Mouse (Mus musculus) neural tube, embryonic 14.5 days (tissue): ENCODE data around the gene Ovgp1. TPM values are rescaled to one million over a fixed set of nuclear protein-coding genes. Genes with fewer than 3 reads are reported as not detected.
"Not testable (repeated sequence)": the region's sequence is repeated elsewhere in the genome, so short reads cannot be mapped to it uniquely, and the experiment has no call there.

Experiments
- ATAC-seq: fragments of 200-750 bp; cut with Nextera tagmentation; 2 replicates; pipeline ENCODE4 v1.8.0; 2017; ENCODE audit warnings: low read depth, mild to moderate bottlenecking, moderate TSS enrichment, moderate library complexity
- H3K27ac ChIP-seq: fragments of 300-500 bp; sonication (generic); 2 replicates; pipeline ENCODE4 v1.5.1; 2014; ENCODE audit warnings: low read depth, mild to moderate bottlenecking, control low read depth, low read length, moderate library complexity, mixed read lengths
- H3K27me3 ChIP-seq: fragments of 300-500 bp; sonication (generic); 2 replicates; pipeline ENCODE4 v1.6.1; 2014; ENCODE audit warnings: low read length; ENCODE audit not compliant: control insufficient read depth, insufficient read depth
- H3K36me3 ChIP-seq: fragments of 300-500 bp; sonication (generic); 2 replicates; pipeline ENCODE4 v1.6.1; 2014; ENCODE audit warnings: low read length, mixed read lengths; ENCODE audit not compliant: control insufficient read depth, insufficient read depth
- H3K4me1 ChIP-seq: fragments of 300-500 bp; sonication (generic); 2 replicates; pipeline ENCODE4 v1.6.1; 2014; ENCODE audit warnings: low read length; ENCODE audit not compliant: control insufficient read depth, insufficient read depth
- H3K4me2 ChIP-seq: fragments of 300-500 bp; sonication (generic); 2 replicates; pipeline ENCODE4 v1.6.1; 2014; ENCODE audit warnings: mild to moderate bottlenecking, low read depth, low read length, control low read depth
- H3K4me3 ChIP-seq: fragments of 300-500 bp; sonication (generic); 2 replicates; pipeline ENCODE4 v1.5.1; 2014; ENCODE audit warnings: low read depth, low read length, control low read depth, mixed read lengths
- H3K9ac ChIP-seq: fragments of 300-500 bp; sonication (generic); replicated peaks from 2 replicates; pipeline ENCODE4 v1.6.1; 2014; ENCODE audit warnings: low read depth, mild to moderate bottlenecking, control low read depth, low read length, mixed read lengths
- H3K9me3 ChIP-seq: fragments of 300-500 bp; sonication (generic); 2 replicates; pipeline ENCODE4 v1.6.1; 2016; ENCODE audit warnings: low read length; ENCODE audit not compliant: control insufficient read depth
- WGBS: fragments of 180-500 bp; shearing (Covaris S2); extraction: QIAGEN DNeasy Blood & Tissue Kit; methylation state at CpG from one replicate; pipeline ENCODE4 v1.1.7; 2014; 5-methylcytosine and 5-hydroxymethylcytosine counted together
- polyA plus RNA-seq: library from polyadenylated mRNA; unstranded; fragments of >200 nt; fragmentation: Nextera tagmentation; extraction: Ambion mirVana; gene quantifications from 2 replicates; pipeline ENCODE4 v1.2.1, GENCODE M21; 2014

The Ovgp1 gene
- polyA plus RNA-seq, 1 experiment from 2014 or later: 7.0 TPM

DNA sequence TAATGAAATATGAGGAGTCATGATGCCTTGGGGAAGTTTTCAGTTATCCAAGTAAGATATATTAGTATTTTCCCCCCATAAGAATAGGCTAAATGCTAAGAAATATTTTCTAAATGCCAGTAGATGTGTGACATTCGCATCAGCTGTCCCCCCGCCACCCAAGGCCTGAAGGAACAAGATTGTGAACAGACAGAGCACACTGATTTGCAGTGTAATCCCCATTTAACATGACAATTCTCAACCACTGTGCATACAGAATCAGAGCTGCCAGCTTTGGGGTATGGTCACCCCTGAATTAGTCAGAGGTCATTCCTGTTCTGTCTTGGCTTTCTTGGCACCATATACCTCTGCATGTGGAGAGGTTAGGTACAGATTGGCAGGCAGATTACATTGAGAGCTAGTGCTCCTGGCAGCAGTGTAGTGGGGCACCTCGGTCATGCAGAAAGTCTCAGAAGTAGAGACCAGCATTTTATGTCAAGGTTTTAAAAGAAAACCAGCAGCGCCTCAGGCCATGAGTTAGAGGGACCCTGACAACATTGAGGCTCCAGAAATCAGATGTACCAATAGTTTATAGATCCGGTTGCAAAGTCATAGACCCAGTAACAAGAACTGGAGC, 1.6 kb upstream of the Ovgp1 start:
- H3K36me3 ChIP-seq: peaks cover 27% of the 10 kb centered on the region
- H3K4me3 ChIP-seq: no peak overlapping the region
- peak; percentile 42; the same call in 1 of the 2 replicates for ATAC-seq
- H3K9me3 ChIP-seq: no peaks in the 10 kb centered on the region
- no peaks in the 10 kb centered on the region for H3K27me3 ChIP-seq
- no peak overlapping the region for H3K9ac ChIP-seq
- H3K4me2 ChIP-seq: no peak overlapping the region
- WGBS: 89% methylated on average over 5 of the region's 5 CpGs
- no peaks in the 10 kb centered on the region for H3K4me1 ChIP-seq
- no peak overlapping the region for H3K27ac ChIP-seq

DNA sequence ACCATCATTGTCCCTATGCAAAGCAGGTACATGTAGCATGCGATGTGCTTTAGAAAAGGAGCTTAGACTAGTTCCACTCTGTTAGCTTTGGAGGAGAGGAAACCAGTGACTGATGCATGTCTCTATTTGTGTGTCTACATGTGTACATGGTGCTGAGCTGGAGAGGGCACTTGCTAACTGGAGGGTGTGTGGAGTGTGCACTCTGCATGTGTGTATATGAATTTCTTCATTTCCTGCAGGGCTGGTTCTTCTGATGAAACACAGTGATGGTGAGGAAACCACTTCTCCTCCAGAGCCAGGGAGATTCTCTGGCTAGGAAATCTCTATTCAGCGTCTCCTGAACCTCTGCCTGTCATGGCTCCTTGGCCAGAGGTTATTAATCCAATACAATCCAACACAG, 663 bp downstream of the Ovgp1 start:
- ATAC-seq: no peak

DNA sequence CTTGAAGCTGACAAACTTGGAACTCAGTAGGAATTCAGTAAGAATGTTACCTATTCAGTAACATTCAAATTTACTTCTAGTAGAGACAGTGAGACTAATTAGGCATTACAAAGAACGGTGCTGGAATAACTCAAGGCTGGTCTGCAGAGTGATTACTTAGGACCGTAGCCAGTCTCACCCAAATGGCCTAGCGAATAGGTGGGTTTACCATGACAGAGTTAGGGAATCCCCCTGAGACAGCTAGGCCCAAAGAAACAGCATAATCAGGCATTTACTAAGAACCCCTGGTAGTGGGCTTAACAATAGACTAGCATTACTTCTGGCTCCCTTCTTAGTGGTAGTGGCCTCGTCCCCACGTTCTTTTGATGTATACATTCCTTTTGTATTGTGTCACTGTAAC, 16.1 kb downstream of the Ovgp1 start:
- WGBS: 37% methylated on average over 5 of the region's 5 CpGs
- not testable (repeated sequence) for H3K4me2 ChIP-seq, H3K4me1 ChIP-seq, H3K9ac ChIP-seq, ATAC-seq, H3K36me3 ChIP-seq, H3K9me3 ChIP-seq, H3K27ac ChIP-seq, H3K27me3 ChIP-seq, H3K4me3 ChIP-seq

More for the DNA sequence above, 663 bp downstream of the Ovgp1 start:
- Histone ChIP-seq H3K4me2 (no peak overlapping the region), H3K36me3 (peaks cover 6% of the 10 kb centered on the region), H3K27ac (no peak overlapping the region), H3K9me3 (no peaks in the 10 kb centered on the region), H3K9ac (no peak overlapping the region), H3K27me3 (no peaks in the 10 kb centered on the region), H3K4me3 (no peak overlapping the region), H3K4me1 (no peaks in the 10 kb centered on the region)
- 85% methylated on average over 2 of the region's 2 CpGs for WGBS

DNA sequence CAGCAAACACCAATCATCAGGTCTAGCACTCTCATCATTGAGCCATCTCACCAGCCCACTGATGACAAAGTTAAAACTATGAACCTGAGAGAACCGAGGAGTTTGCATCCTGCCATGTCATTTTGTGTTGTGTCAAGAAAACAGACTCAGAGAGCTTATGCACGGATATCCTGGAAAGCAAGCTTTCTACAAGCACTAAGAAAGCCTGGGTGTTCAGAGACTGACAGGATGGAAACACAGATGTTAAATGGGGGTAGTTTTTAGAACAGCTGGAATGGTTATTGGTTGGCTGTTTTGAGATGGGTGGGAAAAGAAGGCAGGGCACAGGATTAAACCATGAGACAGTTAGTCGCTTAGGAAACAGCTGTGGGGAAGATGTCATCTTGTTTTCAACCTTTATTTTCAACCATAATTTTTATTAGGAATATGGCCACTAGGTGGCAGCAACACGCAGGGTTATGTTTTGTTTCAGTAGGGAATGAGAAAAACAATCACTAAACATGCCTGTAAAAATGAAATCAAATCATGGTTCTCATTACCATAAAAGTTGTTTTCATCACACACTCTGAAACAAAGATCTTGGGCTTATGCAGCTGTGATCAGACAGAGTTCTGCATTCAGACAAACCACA, 18.3 kb downstream of the Ovgp1 start:
- no peak overlapping the region for H3K9ac ChIP-seq
- no peaks in the 10 kb centered on the region for H3K36me3 ChIP-seq
- H3K4me3 ChIP-seq: no peak overlapping the region
- H3K27ac ChIP-seq: no peak overlapping the region
- H3K4me1 ChIP-seq: no peaks in the 10 kb centered on the region
- peak; percentile 51; the same call in 1 of the 2 replicates for ATAC-seq
- 34% methylated on average over 4 of the region's 4 CpGs for WGBS
- H3K9me3 ChIP-seq: no peaks in the 10 kb centered on the region
- H3K27me3 ChIP-seq: no peaks in the 10 kb centered on the region
- no peak overlapping the region for H3K4me2 ChIP-seq

DNA sequence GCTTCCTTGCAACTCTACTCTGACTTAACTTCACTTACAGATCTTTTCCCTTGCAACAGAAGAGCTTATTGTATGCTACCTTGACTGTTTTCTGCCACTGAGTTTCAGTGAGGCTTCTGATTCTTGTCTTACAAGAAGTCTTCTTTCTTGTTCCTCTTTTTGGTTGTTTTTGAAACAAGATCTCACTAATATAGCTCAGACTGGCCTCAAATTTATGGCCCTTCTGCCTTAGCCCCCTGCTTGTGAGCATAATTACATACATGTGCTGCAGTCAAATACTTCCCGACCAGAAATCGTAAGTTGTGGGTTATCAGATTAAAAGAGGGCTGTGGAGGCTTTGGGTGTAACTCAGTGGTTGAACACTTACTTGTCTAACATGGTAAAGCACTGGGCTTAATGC, 21.2 kb downstream of the Ovgp1 start:
- no peaks in the 10 kb centered on the region for H3K9me3 ChIP-seq
- H3K27me3 ChIP-seq: no peaks in the 10 kb centered on the region
- H3K27ac ChIP-seq: no peak overlapping the region
- 77% methylated on average over 2 of the region's 2 CpGs for WGBS
- H3K9ac ChIP-seq: no peak overlapping the region
- ATAC-seq: no peak
- no peak overlapping the region for H3K4me3 ChIP-seq
- H3K36me3 ChIP-seq: no peaks in the 10 kb centered on the region
- no peaks in the 10 kb centered on the region for H3K4me1 ChIP-seq
- H3K4me2 ChIP-seq: no peak overlapping the region

DNA sequence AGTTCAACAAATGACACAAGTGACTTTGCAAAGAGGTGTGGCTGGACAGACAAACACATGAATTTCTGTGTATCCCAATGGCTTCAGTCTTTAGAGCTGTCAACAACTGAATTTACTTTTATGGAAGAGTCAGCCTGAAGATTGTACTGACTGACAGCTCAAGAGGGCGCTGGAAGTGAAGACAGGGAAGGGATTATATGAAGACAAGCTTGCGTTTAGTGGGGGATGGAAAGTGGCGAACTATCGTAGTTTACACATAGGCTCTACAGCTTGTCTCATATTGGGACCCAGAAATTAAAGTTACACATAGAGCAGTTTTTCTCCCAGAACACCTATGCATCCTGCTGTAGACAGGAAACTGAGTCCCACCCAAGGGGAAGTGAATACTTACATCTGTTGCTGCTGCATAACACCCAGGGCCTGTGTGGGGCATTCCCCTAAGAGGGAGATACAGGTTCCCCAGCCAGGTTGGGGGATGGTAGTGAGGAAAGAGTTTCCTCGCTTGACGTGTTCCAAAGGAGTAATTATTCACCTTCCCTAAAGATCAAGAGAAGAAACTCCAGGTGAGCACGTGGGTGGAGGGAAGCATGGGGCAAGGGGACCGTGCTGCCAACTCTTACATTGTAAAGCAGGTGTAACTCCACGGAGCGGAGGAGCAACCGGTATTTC, 27.3 kb downstream of the Ovgp1 start:
- H3K9me3 ChIP-seq: no peaks in the 10 kb centered on the region
- no peaks in the 10 kb centered on the region for H3K4me1 ChIP-seq
- H3K27ac ChIP-seq: no peak overlapping the region
- ATAC-seq: peak; percentile 41; the same call in 1 of the 2 replicates
- H3K4me3 ChIP-seq: 0 out of 2 replicates have a peak overlapping the region, but pooled peaks have one; percentile 9
- H3K4me2 ChIP-seq: peak overlapping the region; percentile 42
- 0 out of 2 replicates have a peak overlapping the region, but pooled peaks have one; percentile 21 for H3K9ac ChIP-seq
- no peaks in the 10 kb centered on the region for H3K27me3 ChIP-seq
- no peaks in the 10 kb centered on the region for H3K36me3 ChIP-seq
- 21% methylated on average over 11 of the region's 11 CpGs for WGBS

DNA sequence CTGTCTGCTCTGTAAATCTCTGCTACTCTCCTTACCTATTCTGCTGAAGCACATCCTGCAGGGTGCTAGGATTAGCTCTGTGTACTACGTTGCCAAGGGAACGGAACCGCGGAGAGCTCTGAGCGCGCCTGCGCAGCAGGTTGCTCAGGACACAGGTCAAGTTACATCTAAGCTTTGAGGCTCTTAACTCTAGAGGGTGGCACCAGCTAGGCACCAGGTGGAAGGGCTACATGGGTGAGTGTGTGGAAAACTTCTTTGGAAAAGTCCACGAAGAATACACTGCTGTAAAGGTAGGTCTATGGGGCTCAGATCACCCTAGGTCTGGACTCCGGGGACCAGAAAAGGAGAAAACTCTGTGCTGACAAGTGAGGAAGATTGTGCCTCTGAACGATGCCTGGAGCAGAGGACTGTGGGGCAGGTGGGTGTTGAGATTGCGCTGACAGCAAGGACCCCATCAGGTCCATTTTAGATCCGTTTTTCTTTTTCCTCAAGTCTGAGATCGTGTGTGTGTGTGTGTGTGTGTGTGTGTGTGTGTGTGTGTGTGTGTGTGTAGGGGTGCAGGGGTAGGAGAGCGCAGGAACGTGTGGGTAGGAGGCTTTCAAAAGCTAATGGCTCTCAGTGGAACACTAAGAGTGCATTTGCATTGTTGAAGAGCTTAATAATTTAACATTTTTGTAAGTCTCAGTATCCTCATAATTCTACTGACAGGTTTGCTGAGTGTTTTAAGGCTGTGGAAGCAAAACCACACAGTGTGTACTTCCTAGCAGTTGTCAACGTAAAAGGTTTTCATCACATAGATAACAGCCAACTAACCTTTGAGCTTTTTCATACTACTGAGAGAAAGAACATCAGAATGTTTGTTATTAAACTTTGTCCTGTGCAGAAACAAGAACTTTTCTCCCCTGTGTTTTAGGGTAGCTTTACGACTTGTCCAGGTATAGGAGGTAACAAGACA, 28.2 kb downstream of the Ovgp1 start:
- no peak overlapping the region for H3K27ac ChIP-seq
- 0 out of 2 replicates have a peak overlapping the region, but pooled peaks have one; percentile 21 for H3K9ac ChIP-seq
- no peaks in the 10 kb centered on the region for H3K4me1 ChIP-seq
- no peaks in the 10 kb centered on the region for H3K9me3 ChIP-seq
- H3K4me3 ChIP-seq: peak overlapping the region; percentile 9; the same call in 1 of the 2 replicates
- 22% methylated on average over 17 of the region's 17 CpGs for WGBS
- H3K36me3 ChIP-seq: no peaks in the 10 kb centered on the region
- H3K27me3 ChIP-seq: no peaks in the 10 kb centered on the region
- peak; percentile 91; the same call in 1 of the 2 replicates for ATAC-seq
- H3K4me2 ChIP-seq: peak overlapping the region; percentile 42

DNA sequence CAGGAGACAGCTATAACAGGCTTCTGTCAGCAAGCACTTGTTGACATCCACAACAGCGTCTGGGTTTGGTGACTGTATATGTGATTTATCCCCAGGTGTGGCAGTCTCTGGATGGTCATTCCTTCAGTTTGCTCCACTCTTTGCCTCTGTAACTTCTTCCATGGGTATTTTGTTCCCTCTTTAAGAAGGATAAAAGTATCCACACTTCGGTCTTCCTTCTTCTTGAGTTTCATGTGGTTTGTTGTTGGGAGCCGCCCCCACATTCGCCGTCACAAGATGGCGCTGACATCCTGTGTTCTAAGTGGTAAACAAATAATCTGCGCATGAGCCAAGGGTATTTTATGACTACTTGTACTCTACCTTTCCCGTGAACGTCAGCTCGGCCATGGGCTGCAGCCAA, 29.8 kb downstream of the Ovgp1 start:
- not testable (repeated sequence) for H3K27me3 ChIP-seq, H3K36me3 ChIP-seq, ATAC-seq, H3K4me1 ChIP-seq, H3K4me2 ChIP-seq, H3K4me3 ChIP-seq, H3K27ac ChIP-seq, H3K9me3 ChIP-seq, H3K9ac ChIP-seq
- 71% methylated on average over 9 of the region's 10 CpGs for WGBS
